Mouse (Mus musculus) mouse embryonic stem cell (cell line): Measurements from ENCODE around the gene Spata21.

Experiments used
- in situ Hi-C, 2 experiments: fragments of 300-500 bp; cut with MboI; formaldehyde crosslinking; loops; 1 replicate in 1 of 2; 3 replicates in 1 of 2; pipeline ENCODE4 v1.14.3; 2019 to 2020; ENCODE audit warnings: low sequenced_read_pairs in 2 of 2, low pct_unique_long_range_greater_than_20kb in 1 of 2, mixed read lengths in 1 of 2; ENCODE audit not compliant: unreplicated experiment in 1 of 2

The Spata21 gene

DNA sequence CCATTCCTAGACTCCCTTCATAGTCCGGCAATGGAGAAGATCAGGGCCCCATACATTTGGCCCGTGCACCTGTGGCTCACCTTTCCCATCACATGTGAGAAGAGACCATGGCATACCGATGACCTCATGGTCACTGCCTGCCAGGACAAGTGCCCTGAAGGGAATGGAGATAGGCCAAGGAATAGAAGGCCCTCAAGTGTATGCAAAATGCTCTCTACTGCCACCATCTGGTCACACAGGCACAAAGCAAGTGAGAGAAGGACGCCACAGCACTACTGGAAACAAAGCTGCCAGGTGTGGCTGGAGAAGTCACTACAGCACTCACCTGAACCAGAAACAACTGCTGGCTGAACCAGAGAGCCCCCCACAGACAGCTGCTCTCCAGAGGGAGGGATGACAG is 18.4 kb upstream of the Spata21 start:
- in situ Hi-C loops, result no loop called here

DNA sequence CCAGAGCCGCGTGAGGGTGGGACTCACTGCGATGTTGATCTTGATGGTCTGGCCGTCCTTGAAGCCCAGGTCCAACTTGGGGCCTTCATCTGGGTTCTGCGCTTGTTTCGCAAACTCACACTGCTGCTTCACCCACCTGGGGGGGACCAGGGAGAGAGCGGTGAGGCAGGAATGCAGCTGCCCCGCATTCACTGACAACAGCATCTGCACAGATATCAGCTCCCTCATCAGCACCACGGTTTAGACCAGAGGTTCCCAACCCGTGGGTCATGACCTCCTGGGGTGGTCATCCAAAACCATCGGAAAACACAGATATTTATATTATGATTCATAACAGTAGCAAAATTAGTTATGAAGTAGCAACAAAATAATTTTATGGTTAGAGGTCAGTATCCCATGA is 15.6 kb upstream of the Spata21 start:
- in situ Hi-C loops, result no loop called here

DNA sequence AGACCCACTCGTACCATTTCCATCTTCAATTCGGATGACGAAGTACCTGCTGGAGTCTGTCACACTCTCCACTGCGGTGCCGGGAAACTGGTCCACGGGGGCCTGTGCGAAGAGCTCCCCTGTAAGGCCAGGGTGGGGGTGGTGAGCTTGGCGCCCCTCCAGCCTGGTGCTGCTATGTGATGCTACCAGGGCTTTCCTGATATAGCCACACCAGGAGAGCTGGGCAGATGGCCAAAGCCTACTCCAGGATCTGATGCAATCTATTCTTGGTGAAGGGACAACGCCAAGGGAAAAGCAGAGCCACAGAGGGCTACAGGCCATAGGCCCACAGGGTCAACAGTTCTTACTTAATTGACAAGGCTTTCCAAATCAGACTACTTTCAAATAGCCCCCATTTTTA is 14.5 kb upstream of the Spata21 start:
- in situ Hi-C loops, result no loop called here

DNA sequence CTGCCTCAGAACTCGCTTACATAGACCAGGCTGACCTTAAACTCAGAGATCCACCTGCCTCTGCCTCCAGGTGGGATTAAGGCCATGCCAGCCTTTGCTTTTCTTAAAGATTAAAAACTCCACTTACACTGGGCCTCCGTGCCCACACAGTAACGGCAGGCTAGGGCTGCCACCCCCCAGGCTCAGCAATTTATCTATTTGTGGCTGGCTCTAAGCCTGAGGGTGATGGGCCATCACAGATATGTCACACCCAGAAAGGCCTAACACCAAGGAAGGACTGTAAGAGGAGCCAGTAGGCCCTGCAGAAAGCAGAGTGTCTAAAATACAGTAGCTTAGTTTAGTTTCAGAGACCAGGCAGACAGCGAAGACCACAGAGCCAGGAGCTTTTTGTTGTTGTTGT is 14.0 kb upstream of the Spata21 start:
- in situ Hi-C loops, result no loop called here

DNA sequence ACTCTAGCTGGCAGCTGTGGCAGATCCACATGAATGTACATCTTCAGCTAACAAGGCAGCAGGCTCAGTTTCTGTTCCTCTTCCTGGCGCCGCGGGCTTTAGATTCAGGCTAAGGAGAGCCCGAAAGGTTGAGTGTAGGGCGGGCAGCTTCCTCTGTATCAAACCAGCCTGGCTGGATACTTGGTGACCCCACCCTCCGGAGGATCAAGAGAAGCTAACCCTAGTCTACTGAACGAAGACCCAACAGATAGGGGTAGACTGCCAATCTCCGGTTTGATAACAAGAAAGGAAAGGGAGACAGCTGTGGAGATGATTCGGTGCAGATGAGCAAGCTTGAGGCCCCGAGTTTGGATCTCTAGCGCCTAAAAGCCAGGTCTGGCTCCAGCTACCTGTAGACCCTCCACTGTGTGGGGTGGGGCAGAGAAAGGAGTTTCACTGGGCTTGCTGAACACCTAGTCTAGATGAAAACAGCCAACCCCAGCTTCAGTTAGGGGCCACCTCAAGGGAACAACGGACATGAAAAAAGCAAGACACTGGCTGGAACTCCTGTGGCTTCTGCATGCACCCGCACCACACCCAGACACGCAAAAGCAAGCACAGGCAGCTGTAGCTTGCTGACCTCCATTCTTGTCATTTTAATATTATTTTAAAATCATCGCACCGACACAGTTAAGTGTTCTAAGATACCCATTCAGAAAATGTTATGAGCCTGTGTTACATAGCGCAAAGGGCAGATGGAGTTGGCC is 11.2 kb upstream of the Spata21 start:
- in situ Hi-C loops, result no loop called here

DNA sequence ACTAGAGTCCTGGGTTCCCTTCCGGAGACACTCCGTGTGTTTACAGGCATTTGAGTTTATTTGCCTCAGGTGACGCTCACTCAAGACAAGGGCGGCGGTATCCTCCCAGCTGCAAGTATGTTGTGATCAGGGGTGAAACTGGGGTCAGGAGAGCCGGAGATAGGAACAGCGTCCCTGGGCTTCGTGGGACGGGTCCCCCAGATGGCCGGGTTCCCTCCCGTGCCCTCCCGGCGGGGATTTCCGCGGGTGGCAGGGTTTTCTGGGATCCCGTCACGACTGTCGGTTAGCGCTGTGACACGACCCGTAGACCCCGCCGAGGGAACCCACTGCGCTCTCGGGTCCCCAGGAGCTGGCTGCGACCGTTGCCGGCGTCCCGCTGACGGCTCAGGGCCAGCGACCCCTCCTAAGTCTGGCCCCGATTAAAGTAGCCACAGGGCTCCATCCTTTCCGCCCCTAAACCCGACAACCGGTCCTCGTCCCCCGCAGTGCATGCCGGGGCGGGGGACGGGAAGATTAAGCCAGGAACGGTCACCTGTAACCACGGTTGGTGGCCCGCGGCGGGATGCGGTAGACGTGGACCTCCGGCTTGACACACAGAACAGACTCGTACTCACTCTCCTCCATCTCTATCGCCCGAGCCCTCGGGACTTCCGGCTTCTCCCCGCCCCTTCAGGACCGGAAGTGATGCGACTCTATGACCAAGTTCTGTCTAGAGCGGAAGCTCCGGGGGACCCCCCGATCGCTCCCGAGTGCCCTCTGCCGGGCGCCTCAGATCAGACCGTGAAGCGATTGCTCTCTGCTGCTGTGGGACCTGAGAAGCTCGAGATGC is 10.2 kb upstream of the Spata21 start, which contains the start of gene Necap2:
Gene Necap2, minus strand, starts transcription at position 677 of the 829 bp plus-strand sequence.
- in situ Hi-C loops, result no loop called here

DNA sequence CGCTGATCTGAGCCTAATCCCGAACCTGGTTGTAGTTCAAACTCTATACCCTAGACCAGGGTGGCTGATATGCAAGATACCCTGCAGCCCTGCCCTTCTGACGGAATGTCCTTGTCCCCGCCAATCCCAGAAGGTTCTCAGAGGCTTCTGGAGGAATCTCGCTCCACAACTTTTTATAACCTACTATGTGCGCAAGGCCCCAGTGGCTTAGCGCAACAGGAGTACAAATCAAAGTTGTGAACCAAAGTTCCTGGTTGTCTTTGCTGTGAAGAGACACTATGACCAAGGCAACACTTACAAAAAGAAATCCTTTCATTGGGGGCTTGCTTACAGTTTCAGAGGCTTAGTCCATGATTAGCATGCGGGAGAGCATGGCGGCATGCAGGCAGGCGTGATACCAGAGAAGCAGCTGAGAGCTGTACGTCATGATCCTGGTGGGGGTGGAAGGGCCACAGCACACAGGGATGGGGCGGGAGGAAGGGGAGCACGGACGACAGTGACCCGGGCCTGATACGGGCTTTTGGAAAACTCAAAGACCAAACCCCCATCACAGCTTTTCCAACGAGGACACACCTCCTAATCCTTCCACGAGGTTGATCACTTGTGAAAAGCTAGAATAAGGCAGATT is 9.5 kb upstream of the Spata21 start:
- in situ Hi-C loops, result no loop called here

DNA sequence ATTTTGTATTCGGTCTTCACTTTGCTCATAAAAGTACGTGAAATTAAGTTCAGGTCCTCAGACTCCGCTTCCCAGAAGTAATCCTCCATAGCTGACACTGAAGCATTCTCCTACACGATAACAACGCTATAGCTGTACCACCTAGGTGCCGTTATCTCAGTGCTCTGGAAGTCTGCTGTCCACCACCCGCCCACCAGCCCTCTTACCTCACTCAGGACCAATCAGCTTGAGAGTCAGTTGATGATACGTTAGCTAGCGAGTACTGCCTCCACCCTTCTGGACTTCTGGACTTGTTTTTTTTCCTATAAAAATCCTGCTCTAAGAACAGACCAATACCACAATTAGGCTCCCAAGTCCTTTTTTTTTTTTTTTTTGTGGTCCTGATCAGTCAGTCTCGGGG is 1.3 kb upstream of the Spata21 start:
- in situ Hi-C loops, result no loop called here

DNA sequence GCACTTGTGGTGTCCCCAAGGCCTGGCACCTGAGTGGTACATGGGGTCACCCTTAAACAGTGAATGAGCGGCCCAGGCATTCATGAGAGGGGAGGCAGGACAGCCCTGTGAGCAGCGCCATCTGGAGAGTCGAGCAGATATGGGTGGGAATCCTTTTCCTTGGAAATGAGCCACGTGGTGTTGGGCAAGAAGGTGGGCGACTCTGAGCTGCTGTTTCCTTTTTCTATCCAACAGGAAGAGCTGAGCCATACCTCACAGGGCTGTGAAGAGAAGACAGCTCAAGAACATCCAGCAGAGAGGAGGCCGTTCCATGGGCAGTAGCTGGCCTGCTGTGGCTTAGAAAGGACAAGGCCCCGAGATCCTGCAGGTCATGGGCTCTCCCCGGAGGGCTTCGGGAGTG is 581 bp downstream of the Spata21 start:
- in situ Hi-C loops, result no loop called here

DNA sequence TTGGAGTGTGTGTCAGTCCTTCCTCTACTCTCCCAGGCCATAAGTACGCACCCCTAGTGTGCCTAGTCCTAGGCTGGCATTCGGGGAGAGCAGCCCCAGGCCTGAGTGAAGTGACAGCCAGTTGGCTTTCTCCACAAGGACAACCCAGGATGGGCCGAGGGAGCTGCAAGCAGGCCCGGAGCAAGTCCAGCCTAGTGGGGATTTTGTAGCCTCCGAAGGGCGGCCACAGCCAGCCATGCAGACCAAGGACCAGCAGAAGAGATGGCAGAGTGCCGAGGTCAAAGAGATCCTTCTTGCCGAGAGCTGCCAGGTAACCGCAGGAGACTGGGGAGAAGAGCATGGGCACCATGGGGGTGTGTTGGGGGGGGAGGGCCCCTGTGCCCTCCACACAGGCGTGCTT is 6.9 kb downstream of the Spata21 start:
- in situ Hi-C loops, result no loop called here

DNA sequence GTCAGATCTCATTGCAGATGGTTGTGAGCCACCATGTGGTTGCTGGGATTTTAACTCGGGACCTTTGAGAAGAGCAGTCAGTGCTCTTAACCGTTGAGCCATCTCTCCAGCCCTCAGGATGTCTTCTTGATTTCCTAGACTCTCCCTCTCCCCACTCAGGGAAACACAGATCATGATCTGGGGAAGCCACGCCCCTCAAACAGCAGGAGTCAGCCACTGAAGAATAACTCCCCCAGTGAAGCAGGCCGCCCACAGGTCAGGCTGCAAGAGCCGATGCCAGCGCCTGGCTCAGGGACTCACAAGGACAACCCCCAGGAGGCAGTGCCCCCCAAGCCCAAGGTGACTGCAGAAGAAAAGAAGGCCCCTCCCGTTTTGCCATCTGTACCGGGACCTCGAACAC is 8.6 kb downstream of the Spata21 start:
- in situ Hi-C loops, result no loop called here

DNA sequence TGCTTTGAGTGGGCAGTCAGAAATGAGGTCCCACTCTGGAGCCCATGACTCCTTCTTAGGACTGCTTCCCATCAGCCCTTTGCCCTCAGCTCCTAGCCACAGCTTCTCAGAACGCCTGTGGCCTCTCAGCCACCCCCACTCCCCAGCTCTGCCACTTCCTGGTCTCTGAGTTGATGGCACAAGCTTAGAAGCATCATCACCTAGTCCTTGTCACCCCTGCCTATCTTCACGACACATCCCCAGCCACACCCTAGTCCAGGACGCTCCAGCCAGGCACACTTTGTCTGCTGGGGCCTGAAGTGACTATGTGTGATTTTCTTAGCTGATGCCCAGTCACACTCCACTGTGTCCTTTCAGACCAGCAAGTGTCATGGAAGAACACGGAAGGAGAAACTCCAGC is 10.8 kb downstream of the Spata21 start:
- in situ Hi-C loops, result no loop called here

DNA sequence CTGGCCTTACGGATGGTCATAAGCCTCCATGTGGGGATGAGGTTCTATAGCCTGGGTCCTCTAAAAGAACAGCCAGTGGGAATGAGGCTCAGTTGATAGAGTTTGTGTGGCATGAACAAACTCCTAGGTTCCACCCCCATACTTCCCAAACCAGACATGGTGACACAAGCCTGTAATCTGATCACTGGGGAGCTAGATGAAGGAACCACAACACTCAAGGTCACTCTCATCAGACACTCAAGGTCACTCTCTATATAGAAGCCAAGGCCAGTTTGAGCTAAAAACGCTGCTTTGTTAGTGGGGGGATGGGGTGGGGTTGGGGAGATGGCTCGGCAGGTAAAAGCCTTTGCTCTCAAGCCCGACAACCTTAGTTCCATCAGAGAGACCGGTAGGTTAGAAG is 11.8 kb downstream of the Spata21 start:
- in situ Hi-C loops, result no loop called here

DNA sequence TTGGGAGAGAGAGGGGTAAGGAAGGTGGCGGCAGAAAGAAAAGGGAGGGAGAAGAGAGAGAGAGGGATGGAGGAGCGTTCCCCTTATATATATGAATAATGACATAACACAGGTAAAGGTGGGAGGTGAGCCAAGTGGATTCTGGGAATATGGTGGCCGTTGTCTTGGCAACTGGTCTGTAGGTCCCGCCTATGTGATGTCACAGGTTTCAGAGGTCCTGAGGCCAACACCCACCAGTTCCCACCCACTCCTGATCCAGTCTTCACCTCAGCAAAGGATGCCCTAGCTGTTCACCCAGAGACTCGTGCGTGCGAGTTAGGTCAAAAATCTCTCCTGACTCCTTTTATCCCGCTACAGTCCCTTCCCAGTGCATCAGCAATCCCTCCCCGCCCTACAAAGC is 13.2 kb downstream of the Spata21 start:
- in situ Hi-C loops, result no loop called here

DNA sequence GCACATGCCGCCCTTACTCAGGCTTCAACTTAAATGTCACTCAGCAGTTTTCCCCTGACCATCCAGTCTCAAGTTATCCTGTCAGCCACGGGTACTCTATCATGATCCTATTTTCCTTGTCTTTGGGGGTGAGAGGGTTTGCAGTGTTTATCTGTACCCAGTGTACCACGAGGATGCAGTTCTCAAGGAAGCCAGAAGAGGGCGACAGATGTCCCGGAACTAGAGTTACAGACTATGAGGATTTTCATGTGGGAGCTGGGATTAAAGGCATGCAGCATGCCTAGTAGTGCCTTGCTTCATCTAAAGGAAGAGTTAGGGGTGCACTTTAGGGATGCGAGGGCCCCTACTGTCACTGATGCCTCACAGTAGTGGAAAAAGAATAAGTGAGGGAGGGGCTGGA is 13.7 kb downstream of the Spata21 start:
- in situ Hi-C loops, result no loop called here

DNA sequence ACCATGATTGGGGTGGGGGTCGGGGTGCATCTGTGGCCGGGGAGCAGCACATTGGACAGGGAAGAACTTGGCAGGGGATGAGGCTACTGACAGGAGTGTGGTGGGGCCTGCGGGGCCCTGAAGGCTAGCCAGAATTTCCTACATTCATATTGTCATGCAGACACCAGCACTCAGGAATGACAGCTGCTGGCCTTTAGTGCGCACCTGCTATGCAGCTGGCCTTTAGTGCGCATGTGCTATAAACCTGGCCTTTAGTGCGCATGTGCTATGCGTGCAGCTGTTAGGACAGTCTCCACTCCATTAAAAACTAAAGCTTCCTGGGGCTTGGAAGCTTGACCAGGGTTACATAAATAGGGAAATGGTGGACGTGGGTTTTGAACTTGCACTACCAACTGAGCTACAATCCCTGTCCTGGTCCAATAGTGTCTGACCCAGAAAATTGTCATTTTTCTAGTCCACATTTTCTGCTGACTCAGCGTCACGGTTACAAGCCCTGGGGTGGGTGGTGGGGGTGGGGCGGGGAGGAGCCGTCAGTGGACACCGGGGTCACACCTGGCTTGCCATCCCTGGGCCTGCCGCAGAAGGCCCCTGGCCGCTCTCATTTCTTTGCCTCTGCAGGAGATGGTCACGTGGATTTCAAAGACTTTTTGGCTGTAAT is 18.5 kb downstream of the Spata21 start:
- in situ Hi-C loops, result no loop called here

DNA sequence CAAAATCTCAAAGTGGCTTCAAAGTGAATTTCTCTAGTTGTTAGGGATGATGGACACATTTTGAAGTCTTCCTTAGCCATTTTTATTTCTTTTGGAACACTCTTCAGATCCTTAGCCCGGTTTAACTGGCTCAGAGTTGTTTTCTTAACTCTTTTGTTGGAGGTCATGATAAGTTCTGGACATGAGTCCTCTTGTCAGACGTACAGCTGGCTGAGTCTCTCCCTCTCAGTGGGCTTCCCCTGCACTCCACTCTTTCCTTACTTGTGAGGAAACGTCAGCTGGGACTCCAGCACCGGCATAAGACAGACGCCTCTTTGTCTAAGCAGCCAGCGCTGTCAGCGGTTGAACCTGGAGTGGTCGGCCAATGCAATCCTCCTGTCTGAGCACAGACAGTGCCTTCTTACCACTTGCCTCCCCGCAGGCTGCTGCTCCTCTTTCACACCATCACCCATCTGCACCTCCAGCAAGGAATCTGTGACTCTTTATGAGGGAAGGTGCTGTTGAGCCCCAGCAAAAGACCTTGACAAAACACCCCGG is 20.1 kb downstream of the Spata21 start:
- in situ Hi-C loops, result no loop called here

DNA sequence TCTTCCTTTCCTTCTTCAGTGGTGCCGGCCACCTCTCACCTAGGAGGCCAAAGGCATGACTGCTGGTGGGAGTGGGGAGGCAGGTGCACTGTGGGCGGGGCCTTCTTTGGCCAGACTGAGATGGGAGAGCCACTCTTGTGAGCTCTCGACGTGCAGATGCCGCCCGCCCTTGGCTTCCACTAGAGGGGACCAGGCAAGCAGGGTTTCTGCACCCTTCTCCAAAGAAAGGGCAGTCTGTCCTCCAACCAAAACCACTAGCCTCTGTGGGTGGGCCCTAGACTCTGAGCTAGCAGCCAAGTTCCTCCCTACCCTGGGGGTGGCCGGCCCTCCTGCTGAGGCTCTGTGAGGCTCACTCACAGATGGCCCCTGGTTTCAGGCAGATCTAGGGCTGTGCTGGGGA is 25.7 kb downstream of the Spata21 start:
- in situ Hi-C loops, result no loop called here

DNA sequence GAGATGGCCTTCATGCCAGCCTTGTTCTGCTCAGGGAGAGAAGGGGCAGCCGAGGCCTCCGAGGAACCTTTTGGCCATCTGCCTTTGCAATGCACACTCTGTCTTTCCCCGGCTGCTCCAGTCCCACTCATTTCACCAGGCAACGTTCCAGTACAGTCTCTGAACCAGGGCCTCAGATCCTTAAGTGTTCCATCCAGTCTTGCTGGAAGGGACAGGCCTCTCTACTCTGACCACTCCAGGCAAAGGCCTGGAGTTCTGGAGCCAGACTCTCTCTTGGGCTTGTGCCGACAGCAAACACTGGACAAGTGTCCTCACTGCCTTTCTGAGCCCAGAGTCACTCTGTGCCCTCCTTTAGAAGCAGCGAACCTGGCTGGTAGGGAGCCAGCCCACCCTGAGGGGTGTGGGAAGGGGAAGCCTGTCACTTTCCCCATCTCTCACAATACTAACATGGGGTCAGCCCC is 26.4 kb downstream of the Spata21 start:
- in situ Hi-C loops, result no loop called here
